Mouse (Mus musculus) mature B cell (primary cell): ENCODE measurements at regions not wholly inside any gene's neighbourhood (a gene's known extent, or its start where the extent isn't known, plus 50 kb on each side); places are given as distances from the start of the nearest gene placed in this dataset.

Source experiments
- in situ Hi-C: fragments of 300-500 bp; cut with MboI; formaldehyde crosslinking; loops from 2 replicates; pipeline ENCODE4 v1.14.3; 2019

DNA sequence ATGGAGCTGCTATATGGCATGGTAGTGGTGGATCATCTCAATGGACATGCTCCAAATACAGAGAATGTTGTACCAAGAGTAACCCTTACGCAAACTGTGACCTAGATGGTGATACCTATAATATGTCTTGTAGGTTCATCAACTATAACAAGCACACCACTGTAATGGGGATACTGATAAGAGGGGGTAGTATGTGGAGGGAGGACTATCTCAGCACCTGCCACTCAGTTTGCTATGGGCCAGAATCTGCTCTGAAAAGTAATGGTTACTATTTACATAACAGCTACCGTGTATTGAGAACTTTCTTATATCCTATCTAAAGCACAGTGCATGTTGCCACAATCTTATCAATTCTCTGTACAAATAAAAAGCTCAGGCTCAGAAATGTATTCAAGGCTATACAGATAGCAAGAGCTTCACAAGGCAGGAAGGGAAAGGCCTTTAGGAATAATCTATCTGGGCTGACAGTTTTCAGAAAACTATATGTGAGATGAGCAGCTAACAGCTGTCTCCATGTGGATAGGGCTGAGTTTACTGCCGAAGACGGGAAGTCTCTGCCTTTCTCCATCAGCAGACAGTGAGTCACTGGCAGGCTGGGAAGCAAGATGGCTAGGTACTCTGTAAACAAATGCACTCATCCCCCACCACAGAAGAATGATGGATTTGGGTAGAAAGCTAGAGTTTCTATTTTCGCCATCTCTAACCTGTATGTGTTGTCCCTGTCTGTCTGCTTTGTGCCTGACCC is 77.1 kb upstream of the Nck2 start:
- in situ Hi-C loops, result no loop called here

DNA sequence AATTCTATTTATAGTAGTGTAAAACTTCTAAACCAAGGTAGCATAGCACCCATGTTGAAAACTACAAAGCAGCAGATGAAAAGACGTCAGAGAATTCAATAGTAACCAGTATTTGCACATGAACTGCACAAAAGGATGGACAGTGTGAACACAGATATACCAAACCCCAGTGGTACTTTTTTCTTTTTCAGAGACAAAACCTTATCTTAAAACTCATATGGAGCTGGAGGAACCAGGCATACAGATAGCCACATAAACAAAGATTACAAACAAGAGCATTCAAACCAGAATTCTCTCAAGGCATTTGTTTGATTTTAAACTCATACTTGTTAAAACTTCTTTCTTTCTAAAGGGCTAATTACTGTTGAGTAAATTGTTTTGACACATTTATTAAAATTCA is 72.5 kb upstream of the Nck2 start:
- in situ Hi-C loops, result loop anchor here (10.0 kb wide), 1 partner anchor 73 kb away; the partner anchor contains the start of gene Nck2

DNA sequence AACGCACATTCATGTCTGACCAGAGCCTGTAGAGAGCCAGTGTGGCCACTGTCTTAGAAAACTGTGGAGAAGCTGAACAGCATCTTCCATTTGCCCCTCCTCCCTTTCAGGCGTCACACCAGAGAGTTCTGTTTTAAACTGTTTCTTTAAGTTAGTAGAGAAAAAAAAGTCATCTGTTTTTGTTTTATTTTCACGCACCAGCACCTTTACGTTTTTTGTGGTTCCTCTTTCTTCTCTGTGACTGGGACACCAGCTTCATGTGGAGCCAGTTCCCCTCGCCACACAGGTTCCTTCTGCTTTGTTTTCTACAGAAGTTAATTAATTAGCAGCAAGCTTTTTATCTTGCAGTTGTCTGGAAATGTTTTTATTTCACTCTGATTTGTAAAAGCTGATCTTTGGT is 69.4 kb upstream of the Nck2 start:
- in situ Hi-C loops, result loop anchor here (10.0 kb wide), 1 partner anchor 70 kb away; the partner anchor contains the start of gene Nck2

DNA sequence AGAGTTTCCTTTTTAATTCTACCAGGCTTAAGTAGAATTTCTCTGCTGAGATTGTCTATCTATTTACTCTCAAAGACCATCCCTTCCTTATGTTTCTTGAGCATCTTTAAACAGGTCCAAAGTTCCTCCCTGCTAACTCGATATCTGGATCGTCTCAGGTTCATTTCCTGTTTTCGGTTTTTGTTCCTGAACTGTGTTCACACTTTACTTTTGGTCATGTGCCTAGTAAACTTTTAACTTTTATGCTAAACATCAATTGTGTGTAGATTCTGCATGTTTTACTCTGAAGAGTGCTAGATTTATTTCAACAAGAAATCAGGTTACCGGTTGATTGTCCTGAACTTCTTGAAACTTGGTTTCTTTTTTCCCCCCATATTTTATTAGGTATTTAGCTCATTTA is 68.5 kb upstream of the Nck2 start:
- in situ Hi-C loops, result loop anchor here (10.0 kb wide), 1 partner anchor 69 kb away; the partner anchor contains the start of gene Nck2

DNA sequence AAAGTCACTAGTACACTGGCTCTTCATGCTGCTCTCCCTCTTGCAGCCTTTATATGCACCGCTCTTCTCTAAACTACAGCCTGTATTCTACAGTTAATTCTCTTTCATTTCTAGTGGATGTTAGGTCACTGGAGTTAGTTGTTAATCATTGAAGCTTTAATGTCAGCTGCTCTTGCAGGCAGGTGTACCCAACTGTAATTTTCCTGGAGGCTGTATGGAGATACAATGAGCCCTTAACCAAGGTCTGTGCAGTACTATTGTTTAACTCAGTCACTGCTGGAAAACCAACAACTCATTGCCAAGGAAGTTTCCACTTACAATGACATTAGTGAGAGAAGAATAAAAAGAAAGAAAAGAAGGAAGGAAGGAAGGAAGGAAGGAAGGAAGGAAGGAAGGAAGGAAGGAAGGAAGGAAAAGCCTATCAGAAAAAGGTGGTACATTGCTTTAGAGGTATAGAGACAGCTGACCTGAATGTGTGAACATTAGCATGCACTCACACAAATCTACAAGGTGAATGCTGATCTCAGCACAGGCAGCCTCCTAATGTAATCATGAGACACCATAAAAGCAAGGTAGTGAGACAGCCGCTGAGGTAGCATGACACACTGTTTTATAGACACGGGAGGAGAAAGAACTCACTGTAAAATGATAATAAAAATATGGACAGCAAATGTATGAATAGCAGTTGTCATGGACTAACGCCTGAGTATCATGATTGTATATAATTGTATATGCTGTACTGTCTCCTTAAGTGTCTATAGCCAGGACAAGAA is 66.7 kb upstream of the Nck2 start:
- in situ Hi-C loops, result loop anchor here (10.0 kb wide), 1 partner anchor 67 kb away; the partner anchor contains the start of gene Nck2

DNA sequence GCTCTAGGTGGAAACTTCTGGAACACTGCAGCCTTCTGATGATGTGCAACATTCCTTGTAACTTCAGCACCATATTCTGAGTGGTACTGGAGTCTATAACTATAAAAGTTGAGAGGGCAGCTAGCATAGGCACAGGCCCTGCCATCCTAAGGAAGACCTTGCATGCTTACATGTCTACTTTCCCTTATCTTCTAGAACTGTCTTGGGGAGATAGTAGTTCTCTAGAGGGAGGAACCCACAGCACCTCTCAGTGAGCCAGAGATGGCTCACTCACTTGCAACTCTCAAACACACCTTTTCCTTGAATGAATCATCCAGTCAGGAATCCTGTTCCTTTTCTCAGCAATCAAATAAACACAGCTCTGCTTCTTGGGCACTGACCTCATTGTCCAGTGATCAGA is 59.4 kb upstream of the Nck2 start:
- in situ Hi-C loops, result no loop called here

DNA sequence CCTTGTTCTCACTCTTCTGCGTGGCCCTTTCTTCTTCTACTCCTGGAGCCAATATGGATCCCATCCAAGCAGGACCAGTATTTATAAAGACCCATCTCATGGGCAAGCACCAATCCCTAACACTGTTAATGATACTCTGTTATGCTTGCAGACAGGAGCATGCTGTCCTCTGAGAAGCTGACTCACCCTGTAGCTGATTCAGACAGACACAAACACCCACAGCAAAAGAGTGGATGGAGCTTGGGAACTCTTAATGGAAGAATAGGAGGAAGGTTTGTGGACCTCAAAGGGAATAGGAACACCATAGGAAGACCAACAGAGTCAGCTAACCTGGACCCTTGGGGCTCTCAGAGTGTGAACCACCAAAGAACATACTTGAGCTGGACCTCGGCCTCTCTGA is 50.3 kb upstream of the Nck2 start:
- in situ Hi-C loops, result no loop called here
